Mouse (Mus musculus) activated CD4-positive, CD25-positive, alpha-beta regulatory T cell, adult 4 months (primary cell): ENCODE data around the gene Ndufa1. TPM values are rescaled to one million over a fixed set of nuclear protein-coding genes. Genes with fewer than 3 reads are reported as not detected.
"Not testable (repeated sequence)": the region's sequence is repeated elsewhere in the genome, so short reads cannot be mapped to it uniquely, and the experiment has no call there.

Experiments used
- ATAC-seq: one replicate; pipeline ENCODE4 v1.8.0; 2017
- polyA plus RNA-seq, 2 experiments: library from polyadenylated mRNA; unstranded; fragments of 100-300 nt; shearing (Covaris generic); gene quantifications; one replicate each; pipeline ENCODE4 v1.2.1; 2017

Ndufa1 gene
- 100 to 1,000 TPM; 295 to 357 TPM for polyA plus RNA-seq

GRCm38 (mm10) chrX:37191105-37191743 lies at the start of gene Ndufa1, which contains the start of gene Rnf113a1:
Gene Ndufa1, minus strand, starts transcription at chrX:37191163.
Gene Rnf113a1, plus strand, starts transcription at chrX:37191245.
- ATAC-seq, result peak; percentile 89

- ATAC-seq, result not testable (repeated sequence)
Observed at GRCm38 (mm10) chrX:37222158-37222557, 31.2 kb upstream of the Ndufa1 start, which contains the start of gene Rhox1. Gene Rhox1, minus strand, starts transcription at chrX:37222258.

- no peak for ATAC-seq
Observed at GRCm38 (mm10) chrX:37210941-37211340, 20.0 kb upstream of the Ndufa1 start, which contains the start of gene Gm9. Gene Gm9, minus strand, starts transcription at chrX:37211041.

DNA sequence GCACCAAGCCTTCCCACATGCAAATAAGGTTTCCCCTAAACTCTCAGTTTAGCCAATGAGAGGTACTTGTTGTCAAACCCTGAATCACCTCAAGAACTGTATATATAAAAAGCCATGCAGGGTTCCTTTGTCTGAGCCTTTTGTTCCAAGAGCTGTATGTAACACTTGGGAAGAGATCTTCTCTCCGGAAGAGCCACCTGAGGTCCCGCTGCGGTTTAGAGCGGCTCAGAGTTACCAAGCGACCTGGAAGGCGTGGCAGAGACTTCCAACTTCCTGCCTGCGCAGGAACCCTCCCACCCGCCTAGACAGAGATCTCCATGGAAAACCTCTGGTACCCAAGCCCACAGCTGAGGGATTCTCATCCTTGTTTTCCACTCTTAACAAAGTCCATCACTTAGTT lies 7.7 kb upstream of the Ndufa1 start:
- no peak for ATAC-seq

GRCm38 (mm10) chrX:37191744-37192379 lies 899 bp upstream of the Ndufa1 start:
- no peak for ATAC-seq

- no peak for ATAC-seq
Observed at GRCm38 (mm10) chrX:37190755-37191104, 233 bp downstream of the Ndufa1 start.

GRCm38 (mm10) chrX:37184401-37184800 lies 6.6 kb downstream of the Ndufa1 start:
- ATAC-seq, result not testable (repeated sequence)

DNA sequence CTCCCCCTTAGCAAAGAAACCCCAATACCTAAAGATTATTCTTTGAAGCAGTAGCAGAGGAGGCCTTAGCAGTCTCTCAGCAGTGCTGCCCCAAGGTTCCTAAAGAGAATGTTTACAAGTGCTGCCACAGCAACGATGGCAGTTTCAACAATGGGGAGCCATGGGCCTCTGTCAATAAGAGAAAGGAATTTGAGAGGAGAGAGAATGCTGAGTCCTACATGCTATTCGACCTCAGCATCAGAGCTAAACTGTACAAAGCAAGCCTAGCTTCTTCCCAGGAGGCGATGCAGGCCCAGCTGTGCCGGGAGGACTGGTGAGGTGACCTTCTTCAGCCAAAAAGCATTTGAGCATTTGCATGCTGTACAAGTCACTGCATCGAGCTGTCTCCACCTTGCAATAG lies 22.2 kb downstream of the Ndufa1 start, which contains the start of gene Akap14:
Akap14 (minus strand) TSS at position 101 of the 400 bp plus-strand sequence.
- no peak for ATAC-seq

GRCm38 (mm10) chrX:37167085-37167484 lies 23.9 kb downstream of the Ndufa1 start:
- peak; percentile 75 for ATAC-seq

DNA sequence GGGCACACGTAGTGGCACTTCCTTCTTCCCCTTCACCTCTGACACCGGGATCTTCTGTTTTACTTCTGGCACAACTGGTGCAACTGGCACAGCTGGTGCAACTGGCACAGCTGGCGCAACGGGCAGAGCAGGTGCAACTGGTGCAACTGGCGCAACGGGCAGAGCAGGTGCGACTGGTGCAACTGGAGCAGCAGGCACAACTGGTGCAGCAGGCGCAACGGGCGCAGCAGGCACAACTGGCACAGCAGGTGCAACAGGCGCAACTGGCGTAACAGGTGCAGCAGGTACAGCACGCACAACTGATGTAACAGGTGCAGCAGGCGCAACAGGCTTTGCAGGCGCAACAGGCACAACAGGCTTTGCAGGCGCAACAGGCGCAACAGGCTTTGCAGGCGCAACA lies 27.8 kb downstream of the Ndufa1 start:
- no peak for ATAC-seq

DNA sequence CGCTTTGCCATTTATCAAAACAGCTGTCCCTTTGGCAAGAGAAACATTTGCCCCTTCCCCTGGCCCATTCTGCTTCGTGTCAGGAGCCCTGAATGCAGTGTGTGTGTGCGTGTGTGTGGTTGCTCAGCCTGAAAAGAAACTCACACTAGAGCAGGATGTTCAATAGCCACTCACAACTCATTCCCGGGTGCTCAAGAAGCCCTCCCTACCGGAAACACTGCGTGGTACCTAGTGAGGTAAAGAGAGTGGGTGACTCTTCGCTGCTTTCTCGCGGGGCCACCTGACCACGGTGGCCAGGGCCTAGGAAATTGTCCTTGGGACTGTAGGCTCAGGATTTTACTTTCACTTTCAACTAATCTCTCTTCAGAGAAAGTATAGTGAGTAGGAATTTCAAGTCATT lies 29.8 kb downstream of the Ndufa1 start:
- ATAC-seq, result peak; percentile 69

DNA sequence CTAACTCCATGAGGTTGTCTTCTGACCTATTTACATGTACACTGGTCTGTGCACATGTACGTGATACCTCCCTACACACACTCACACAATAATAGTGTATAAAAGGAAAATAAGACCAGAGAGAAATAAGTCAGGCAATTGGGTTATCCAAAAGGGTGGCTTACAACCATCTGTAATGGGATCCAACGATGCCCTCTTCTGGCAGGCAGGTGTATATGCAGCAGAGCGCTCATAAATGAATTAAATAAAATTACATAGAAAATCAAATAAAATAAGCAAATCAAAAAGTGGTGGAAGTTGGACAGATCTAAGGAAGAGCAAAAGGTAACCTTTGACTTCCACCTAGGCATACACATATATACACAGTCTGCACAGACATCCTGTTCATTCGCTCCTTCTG lies 33.1 kb downstream of the Ndufa1 start:
- no peak for ATAC-seq

DNA sequence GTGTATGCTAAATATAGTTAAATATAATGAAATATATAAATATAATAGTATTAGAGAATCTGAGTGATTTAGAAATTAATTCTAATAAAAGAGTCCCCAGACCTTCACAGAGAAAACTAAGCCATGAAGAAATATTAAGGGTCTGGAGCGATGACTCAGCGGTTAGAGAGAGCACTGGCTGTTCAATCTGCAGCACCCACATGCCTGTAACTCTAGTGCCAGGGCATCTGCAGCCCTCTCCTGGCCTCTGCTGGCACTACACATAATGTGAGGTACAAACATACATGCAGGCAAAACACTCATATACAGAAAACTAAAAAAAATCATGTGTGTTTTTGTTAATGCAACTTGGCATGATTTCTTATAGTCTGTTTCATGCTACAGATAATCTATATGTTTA lies 46.0 kb downstream of the Ndufa1 start:
- ATAC-seq, result peak; percentile 58

- not testable (repeated sequence) for ATAC-seq
Observed at GRCm38 (mm10) chrX:37144498-37144897, 46.5 kb downstream of the Ndufa1 start.

DNA sequence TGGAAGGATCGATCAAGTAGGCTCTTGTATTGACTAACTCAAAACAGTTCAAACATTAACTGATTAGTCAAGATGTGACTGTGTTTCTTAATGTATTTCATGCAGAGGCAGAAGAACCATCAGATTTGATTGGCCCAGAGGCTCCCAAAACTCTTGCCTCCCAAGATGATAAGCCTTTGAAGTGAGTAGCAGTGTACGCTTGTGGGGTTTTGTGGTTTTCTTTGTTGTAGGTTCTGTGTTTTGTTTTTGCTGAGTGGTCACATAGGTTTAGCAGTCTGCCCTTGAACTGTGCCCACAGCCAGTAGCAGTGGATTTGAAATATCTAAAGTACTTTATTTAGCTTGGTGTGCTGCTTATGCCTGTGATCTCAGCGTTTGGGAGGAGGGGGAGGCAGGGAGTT lies 49.2 kb downstream of the Ndufa1 start:
- peak; percentile 72 for ATAC-seq

Other genes starting within 250 kb of the Ndufa1 start
- 100 to 1,000 TPM; 146 to 160 TPM for gene Sept6, start 199.4 kb downstream of the Ndufa1 start, polyA plus RNA-seq
- gene Sowahd, start 142.3 kb downstream of the Ndufa1 start, polyA plus RNA-seq, result not detected
- 1,000 to 10,000 TPM in 1 of 2 experiments, 100 to 1,000 TPM in 1; 652 to 1,206 TPM for gene Rpl39, start 105.8 kb downstream of the Ndufa1 start, polyA plus RNA-seq
- gene Upf3b, start 80.8 kb downstream of the Ndufa1 start, polyA plus RNA-seq, result 10 to 100 TPM; 33.8 to 46.6 TPM
- 10 to 100 TPM; 19.3 to 27.4 TPM for gene Nkap, start 64.4 kb downstream of the Ndufa1 start, polyA plus RNA-seq
- gene Akap14, start 22.3 kb downstream of the Ndufa1 start, polyA plus RNA-seq, result under 1 TPM in 1 of 2 experiments, not detected in 1; 0.19 TPM
- gene Rnf113a1, start 82 bp upstream of the Ndufa1 start, polyA plus RNA-seq, result 10 to 100 TPM in 1 of 2 experiments, 1 to 10 TPM in 1; 9.5 to 10.9 TPM
- gene Gm9, start 19.9 kb upstream of the Ndufa1 start, polyA plus RNA-seq, result not detected
- gene Rhox1, start 31.1 kb upstream of the Ndufa1 start, polyA plus RNA-seq, result not detected
- gene Rhox2a, start 53.8 kb upstream of the Ndufa1 start, polyA plus RNA-seq, result not detected
- gene Rhox3a, start 58.8 kb upstream of the Ndufa1 start, polyA plus RNA-seq, result not detected
- gene Rhox4a, start 74.2 kb upstream of the Ndufa1 start, polyA plus RNA-seq, result not detected
- not detected for gene Rhox3a2, start 188.9 kb upstream of the Ndufa1 start, polyA plus RNA-seq
- gene Rhox4a2, start 199.7 kb upstream of the Ndufa1 start, polyA plus RNA-seq, result not detected
- gene Rhox2b, start 220.9 kb upstream of the Ndufa1 start, polyA plus RNA-seq, result not detected
- gene Rhox4b, start 241.3 kb upstream of the Ndufa1 start, polyA plus RNA-seq, result under 1 TPM in 1 of 2 experiments, not detected in 1; 0.33 TPM